Mouse (Mus musculus) mouse trophoblast stem cell (cell line): ENCODE measurements around the gene Tnfsf14.

ENCODE experiments used
- in situ Hi-C, 2 experiments: fragments of 300-500 bp; cut with MseI, MboI; formaldehyde crosslinking; loops; 2 replicates in 1 of 2; 3 replicates in 1 of 2; pipeline ENCODE4 v1.15.1; 2025

Tnfsf14 gene

DNA sequence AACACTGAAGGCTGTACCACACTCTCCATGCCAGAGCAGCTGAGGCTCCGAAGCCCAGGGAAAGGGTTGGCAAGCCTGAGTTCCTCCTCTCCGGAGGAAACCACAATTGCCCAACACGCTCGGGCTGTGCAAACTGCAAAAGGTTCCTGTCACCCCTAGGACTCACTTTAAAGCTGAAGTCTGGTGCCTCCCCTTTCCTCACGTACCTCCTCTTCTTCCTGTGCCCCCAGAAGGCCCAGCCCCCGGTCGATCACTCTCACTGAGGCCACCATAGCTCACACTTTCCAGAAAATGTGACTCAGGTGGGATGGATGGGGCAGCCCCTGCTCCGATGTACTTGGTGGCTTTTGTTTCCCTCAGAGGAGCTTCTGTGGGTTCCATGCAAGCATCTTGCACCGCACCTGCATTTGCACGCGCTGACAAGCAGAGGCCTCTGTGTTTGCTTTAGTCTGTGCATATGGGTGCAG is at the start of gene Tnfsf14:
TSS of gene Tnfsf14 (minus strand) at position 137 of the 467 bp plus-strand sequence.
- in situ Hi-C loops, result no loop called here

DNA sequence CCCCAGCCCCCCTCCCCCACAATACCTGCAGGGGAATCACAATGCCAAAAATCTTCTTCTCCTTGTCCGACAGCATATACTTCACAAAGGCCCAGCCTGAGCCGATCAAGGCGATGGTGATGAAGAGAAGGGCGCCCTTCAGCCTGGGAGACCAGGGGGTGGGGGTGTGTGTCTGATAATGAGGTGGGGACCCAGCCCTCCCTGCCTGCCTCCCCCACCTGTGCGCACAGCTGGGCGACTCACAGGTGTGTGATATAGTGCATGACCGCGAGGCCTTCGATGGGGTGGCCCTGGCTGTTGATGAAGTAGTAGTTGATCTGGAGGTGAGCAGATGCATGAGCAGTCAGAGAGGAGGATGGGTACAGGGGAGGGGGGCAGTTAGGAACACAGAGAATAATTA is 43.2 kb upstream of the Tnfsf14 start:
- in situ Hi-C loops, result no loop called here

DNA sequence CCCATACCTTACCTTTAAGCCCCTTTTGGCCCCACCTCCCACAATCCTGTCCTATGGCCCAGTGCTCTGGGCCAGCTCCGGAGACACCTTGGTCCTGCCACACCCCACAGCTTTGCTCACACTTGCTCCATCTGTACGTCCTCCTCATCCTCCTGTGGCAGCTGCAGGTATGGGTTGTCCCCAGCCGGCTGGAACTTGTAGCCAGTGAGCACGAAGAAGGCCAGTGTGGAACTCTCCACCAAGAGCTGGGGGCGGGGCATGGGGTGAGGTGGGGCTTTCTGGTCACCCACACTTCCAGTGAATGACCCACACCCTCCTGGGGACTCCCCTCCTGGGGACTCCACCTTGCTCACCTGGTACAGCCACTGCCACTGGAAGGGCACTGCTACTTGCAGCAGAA is 41.8 kb upstream of the Tnfsf14 start:
- in situ Hi-C loops, result no loop called here

DNA sequence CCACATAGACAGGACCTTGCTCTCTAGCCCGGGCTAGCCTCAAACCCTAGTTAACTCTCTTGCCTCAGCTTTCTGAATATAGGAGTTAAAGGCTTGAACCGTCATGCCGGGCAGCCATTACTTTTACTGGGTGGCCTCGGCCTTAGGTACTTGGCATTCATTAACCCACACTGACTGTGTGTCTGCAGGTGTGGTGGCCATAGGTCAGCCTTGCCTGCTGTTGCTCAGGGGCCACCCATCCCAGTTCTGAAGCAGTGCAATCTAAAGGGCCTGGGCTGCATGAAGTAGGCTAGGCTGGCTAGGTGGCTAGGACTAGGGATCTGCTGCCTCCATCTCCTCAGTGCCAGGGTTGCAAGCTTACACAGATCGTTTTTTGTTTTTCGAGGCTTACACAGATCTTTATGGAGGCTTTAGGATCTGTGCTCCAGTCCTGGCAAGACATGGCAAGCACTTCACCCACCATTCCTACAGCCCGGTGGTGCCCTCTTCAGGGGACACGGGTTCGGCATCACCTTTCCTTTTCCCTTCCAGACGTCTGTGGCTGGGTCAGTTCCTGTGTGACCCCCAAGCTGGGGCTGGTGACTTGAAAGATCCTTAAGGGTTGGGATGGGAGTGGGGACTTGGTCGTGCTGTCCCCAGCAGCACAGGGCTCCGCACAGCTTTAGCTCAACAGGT is 40.4 kb upstream of the Tnfsf14 start:
- in situ Hi-C loops, result no loop called here

DNA sequence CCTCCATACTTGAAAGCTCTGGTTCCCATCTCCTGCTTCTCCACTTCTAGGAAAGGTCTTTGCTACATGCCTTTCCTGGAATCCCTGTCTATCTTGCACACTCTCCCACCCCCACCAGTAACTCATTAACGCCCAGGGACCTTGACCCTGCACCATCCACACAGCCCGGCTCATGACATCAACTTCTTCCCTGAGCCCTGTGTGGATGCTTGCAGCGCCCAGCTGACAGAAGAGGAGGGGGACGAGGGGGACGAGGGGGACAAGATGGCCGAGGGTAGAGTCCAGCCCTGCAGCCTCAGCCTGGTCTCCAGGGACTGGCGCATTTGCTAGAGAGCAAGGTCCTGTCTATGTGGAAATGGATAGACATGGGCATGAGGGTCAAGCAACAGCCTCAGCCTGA is 39.1 kb upstream of the Tnfsf14 start:
- in situ Hi-C loops, result no loop called here

DNA sequence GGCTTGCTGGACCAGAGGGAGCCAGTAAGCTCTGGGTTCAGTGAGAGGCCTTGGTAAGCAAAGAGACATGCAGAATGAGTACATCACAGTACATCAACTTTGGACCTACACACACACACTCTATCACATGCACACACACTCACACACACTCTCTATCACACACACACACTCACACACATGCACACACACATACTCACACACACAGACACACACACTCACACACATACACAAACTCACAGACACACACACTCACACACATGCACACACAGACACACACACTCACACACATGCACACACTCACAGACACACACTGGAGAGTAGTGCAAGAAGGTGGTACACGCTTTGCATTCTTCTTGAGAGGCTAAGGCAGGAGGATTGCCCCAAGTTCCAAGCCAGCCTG is 38.2 kb upstream of the Tnfsf14 start:
- in situ Hi-C loops, result no loop called here

DNA sequence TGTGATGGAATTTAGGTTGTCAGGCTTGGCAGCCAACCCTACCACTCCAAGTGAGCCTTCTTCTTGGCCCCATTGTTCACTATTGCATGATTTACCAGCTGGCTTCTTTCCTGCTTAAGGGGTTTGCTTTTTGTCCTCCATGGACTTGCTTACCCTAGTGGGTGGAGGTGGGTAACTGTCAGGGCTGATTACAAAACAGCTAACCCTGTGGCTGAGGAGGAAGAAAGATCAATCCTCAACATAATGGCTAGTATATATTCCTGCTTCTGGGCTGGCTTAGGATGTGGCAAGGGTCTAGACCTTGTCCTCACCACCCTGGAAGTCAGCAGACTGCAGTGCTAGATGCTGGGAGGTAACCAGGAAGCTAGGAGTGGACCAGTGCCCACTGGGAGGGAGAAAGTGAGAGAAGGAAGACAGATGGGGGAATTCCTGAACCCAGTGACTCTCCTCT is 37.4 kb upstream of the Tnfsf14 start:
- in situ Hi-C loops, result no loop called here

DNA sequence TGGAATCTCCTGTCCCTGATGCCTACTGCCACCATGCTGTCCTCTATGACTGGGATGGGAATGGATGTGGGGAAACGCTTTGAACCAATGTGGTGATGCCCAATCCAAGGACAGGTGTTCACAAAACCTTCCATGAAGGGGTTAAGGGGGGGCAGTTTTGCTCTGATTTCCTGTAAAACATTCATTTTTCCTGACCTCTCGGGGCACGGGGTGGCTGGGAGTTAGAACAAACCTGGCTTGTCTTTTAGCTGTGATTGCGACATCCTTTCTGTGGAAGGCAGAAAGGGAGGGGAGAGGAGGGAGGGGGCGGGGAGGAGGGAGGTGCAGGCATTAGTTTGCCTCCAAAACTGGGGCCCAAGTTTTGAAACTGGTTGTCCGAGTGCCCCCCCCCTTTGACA is 36.8 kb upstream of the Tnfsf14 start:
- in situ Hi-C loops, result no loop called here

DNA sequence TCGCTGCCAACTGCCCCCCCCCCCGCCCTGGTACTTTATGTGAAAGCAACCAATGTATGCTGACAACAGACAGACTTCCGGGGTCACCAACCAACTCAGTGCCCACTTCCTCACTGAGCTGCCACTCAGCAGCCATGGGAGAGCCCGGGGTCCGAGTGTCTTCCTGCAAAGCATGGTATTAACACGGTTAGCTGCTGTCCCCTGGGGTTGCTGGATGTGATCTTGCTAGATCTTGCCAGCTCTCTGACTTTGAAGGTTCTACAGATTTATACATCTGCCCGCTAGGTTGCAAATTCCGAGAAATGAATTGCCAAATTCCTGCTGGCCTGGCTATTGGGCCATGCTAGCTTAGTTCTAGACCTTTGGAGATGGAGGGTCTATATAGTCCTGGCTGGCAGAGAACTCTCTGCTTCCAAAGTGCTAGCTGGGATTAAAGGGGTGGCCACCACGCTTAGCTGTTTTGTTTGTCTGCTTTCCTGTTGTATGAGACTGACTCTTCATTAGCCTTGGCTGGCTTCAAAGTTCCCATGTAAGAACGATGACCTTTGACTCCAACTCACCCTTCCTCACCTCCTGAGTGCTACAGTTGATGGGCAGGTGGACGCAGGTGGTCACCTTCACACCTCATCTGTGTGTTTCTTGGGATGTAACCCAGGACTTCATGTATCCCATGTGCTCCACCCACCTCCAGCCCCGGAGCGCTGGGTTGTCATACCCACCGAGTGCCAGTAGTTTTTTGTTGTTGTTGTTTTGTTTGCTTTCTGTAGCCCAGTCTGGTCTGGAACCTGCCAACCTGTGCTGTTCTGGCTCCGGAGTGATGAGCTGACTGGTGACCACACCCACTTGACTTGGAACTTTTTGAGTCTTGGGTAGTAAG is 36.1 kb upstream of the Tnfsf14 start:
- in situ Hi-C loops, result loop anchor here in 1 of 2 experiments (10.0 kb wide), 1 partner anchor 105 kb away; no protein-coding TSS in a partner anchor

DNA sequence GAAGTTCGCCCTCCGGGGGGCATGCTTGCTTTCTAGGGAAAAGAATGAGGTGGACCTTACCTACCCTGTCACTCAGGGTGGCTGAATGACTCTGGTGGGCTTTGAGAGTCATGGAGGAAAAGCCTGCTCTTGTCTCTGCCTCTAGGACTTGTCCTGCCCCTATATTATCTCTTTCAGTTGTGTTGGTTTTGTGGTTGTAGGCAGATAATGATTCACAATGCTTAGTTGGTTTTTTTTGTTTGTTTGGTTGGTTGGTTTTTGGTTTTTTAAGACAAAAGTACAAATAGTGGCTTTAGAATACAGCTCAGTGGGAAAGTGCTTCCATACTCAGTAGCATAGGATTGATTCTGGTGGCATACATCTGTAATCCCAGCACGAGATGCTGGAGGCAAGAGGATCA is 34.9 kb upstream of the Tnfsf14 start:
- in situ Hi-C loops, result loop anchor here in 1 of 2 experiments (10.0 kb wide), 1 partner anchor 106 kb away; no protein-coding TSS in a partner anchor

DNA sequence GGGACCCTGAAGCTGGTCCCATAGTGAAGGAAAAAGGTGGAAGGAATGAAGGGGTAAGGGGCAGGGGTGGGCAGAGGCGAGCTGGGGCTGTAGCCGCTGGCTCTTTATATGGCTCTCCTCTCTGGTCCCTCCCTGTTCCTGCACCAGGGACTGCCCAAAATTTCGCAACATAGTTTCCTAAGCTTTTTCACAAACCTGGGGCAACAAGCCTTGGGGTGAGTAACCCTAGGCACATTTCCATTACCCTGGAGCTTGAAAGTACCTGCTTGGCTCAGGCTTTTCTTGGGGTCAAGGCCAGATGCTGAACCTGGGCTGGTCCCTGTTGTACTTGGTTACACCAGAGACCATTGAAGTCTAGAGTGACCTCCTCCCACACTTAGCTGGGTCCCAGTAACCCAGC is 34.0 kb upstream of the Tnfsf14 start, which contains the start of gene C3:
TSS of gene C3 (minus strand) at position 123 of the 400 bp plus-strand sequence.
- in situ Hi-C loops, result loop anchor here in 1 of 2 experiments (10.0 kb wide), 1 partner anchor 107 kb away; no protein-coding TSS in a partner anchor

DNA sequence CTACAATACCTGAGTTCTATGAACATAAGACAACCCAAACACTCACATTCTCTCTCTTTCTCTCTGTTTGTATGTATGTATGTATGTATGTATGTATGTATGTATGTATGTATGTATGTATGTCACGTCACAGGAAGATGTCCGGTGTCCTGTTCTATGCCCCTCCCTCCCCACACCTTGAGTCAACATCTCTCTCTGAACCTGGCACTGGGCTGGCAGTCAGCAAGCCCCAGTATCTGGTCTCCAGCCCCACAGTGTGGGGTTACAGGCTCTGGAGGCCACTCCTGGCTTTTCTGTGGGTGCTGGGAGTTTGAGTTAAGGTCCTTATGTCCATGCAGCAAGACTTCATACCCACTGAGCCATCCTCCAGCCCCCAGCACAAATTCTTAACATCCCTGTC is 33.5 kb upstream of the Tnfsf14 start:
- in situ Hi-C loops, result loop anchor here in 1 of 2 experiments (10.0 kb wide), 1 partner anchor 107 kb away; no protein-coding TSS in a partner anchor

DNA sequence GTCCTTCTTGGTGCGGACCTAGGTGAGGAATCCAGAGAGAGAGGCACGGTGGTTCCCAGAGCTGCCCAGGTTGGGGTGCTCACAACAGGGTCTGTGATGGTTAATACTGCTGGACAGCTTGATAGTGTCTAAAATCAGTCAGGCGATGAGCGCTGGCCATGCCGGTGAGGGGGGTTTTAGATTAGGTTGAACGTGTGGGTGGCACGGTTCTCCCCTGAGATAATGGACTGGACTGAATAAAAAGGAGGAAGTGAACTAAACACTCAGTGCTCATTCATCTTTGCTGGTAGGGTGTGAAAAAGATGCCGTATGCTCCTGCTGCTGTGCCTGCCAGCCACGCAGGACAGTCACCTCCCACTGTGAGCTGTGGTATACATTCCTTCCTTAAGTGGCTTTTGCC is 29.3 kb upstream of the Tnfsf14 start:
- in situ Hi-C loops, result loop anchor here in 1 of 2 experiments (10.0 kb wide), 1 partner anchor 111 kb away; no protein-coding TSS in a partner anchor

DNA sequence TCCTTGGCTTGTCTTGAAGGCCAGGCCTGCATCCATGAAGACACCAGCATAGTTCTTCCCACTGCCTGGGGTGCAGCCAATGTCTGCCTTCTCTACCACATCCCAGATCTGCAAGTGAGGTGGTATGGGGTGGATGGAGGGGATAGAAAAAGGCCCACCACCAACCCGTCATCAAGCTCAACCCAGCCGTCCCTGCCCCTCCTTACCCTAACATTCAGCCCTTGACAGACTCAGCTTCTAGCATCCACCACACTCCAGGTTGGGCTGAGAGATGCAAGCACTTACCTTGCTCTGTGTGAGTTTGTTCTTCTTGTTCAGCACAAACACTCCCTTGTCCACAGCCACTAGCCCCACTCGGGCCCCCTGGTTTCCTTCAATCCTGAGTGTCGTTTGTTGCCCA is 27.9 kb upstream of the Tnfsf14 start:
- in situ Hi-C loops, result loop anchor here in 1 of 2 experiments (10.0 kb wide), 1 partner anchor 113 kb away; no protein-coding TSS in a partner anchor

DNA sequence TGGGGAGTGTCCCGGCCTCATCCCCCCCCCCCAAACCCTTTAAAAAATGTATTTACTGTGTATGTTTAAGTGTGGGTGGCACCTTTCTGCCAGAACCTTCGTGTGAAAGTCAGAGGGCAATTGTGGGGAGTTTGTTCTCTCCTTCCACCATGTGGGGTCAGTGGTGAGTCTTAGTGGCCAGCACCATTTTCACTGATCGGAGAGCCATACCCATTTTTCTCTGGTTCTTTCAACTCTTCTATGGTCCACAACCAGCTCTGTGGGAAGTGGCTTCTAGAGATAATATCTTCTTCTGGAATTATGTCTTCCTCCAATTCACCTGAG is 25.9 kb upstream of the Tnfsf14 start:
- in situ Hi-C loops, result loop anchor here (10.0 kb wide), 1 partner anchor 115 kb away; no protein-coding TSS in a partner anchor

DNA sequence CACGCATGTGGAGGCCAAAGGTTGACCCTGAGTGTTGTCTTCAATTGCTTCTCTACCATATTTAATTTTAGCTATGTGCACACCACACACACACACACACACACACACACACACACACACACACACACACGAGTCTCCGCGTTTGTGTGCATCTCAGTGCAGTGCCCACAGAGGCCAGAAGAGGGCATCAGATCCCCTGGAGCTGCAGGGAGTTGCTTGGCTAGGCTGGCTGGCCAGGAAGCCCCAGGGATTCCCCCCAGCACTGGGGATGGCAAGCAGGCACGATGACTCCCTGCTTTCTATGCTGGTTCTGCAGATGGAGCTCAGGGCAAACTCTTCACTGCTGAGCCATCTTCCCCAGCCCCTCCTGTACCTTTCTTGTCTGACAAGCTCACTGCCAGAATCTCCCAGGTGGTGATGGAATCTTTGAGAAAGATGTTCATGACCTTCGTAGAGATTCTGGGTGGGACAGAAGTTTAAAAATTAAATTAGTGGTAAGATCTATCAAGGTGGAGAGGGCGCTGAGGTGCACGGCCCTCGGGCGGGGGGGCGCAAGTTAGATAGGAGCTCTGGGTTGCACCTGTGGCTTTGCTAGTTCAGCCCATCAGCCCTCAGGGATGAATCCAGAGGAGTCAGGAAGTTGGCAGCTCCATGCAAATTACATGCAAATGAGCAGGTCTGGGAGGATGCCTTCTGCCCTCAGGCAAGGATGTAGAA is 25.3 kb upstream of the Tnfsf14 start:
- in situ Hi-C loops, result loop anchor here in 1 of 2 experiments (10.0 kb wide), 1 partner anchor 115 kb away; no protein-coding TSS in a partner anchor

DNA sequence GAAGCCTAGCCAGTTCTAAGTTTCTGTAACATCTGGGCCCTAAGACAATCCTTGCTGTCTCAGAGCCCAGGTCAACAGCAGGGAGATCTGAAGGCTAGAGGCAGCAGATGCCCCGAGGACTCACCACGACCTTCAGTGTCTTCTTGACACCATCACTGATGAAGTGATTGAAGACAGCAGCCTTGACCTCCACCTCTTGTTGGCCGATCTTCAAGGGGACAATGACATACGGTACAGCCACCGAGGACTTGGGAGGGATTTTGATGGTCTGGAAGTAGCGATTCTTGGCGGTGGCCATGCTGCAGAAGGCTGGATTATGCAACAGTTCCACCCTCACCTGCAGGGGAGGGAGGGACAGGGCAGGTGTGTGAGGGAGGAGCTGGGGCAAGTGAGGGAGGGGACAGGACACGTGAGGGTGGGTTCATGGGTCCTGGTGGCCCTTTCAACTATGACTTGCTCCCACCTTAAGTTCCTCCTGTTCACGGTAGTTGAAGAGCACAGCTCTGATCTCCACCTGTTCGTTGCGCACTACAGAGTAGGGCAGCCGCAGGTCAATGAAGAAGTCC is 24.4 kb upstream of the Tnfsf14 start:
- in situ Hi-C loops, result loop anchor here in 1 of 2 experiments (10.0 kb wide), 1 partner anchor 116 kb away; no protein-coding TSS in a partner anchor

DNA sequence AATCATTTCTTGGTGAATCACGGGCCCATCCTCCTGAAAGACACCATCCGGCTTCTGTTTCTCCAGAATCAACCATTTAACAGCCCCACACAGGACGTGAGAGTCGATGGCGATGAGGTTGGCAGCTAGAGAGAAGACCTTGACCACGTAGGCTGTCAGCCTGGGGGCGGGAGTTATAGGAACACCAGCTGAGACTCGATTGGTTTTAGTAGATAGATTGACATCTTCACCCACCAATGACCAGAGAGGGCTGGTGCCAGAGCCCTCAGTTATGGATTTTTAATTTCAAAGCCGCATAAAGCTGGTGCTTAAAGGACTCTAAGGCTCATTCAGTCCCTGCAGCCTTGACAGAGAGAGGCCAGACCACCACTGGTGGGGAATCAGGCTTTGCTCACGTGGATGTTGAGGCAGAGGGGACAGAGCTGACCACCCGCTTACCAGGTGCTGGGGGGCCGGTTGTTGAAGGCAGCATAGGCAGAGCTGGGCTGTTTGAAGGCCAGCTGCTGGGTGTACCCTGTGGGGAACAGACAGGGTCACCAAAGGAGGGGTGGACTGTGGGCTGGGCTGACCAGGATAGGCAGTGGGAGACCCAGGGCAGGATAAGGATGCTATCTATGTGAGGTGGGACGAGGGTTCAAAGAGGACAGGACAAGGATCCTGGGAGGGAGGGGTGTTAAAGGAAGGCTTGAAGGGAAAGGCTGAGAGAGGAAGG is 20.9 kb upstream of the Tnfsf14 start:
- in situ Hi-C loops, result loop anchor here in 1 of 2 experiments (10.0 kb wide), 1 partner anchor 120 kb away; no protein-coding TSS in a partner anchor

DNA sequence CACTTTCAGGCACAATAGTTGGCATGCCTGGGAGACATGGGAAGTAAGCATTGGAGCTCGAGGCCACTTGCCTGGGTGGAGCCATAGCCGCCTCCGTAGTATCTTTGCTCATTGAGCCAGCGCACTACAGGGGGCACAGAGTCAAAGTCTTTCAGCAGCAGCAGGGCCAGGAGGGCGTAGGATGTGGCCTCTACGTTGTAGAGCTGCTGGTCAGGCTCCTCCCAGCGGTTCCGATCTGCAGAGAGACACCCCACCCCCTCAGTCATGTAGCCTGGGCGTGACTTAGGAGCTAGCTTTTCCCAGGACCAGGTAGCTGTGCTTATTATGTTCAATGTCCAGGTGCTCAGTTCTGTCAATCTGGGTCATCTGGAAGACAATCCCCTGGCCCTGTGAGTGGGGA is 17.5 kb upstream of the Tnfsf14 start:
- in situ Hi-C loops, result loop anchor here in 1 of 2 experiments (10.0 kb wide), 1 partner anchor 123 kb away; no protein-coding TSS in a partner anchor

DNA sequence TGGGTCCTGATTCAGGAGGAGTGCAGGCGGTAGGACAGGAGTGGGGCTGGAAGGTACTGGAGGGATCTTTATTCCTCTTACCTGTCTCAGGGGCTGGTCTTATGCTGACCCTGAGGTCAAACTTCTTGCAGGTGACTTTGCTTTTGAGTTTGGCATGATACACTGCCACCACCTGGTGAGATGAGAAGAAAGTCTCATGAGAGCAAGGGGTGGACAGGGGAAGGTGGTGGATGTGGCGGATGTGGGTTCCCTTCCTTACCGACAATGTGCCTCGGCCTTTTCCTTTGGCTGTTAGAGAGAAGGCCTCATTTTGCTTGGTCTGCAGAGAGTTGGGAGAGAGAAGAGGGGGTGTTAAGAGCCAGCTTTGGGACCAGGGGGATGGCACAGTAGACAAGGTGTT is 15.4 kb upstream of the Tnfsf14 start:
- in situ Hi-C loops, result no loop called here
